Mouse (Mus musculus) adipose tissue, adult 10 weeks (tissue): ENCODE results near the gene Tmem168. TPM values are rescaled to one million over a fixed set of nuclear protein-coding genes. Genes with fewer than 3 reads are reported as not detected.

ENCODE experiments used
- polyA plus RNA-seq: library from polyadenylated mRNA; stranded (reverse); fragments of 350-450 nt; fragmentation: Illumina TruSeq; extraction: RNeasy Lipid Tissue Mini Kit (QIAGEN cat#74804); gene quantifications from one replicate; pipeline ENCODE4 v1.2.3, GENCODE M21; 2014; ENCODE audit warnings: low read depth, low replicate concordance

The Tmem168 gene
- 17.3 TPM for polyA plus RNA-seq

GRCm38 (mm10) chr6:13607621-13608493, at the start of gene Tmem168:
Gene Tmem168 (minus strand): TSS chr6:13608100.

Other genes with a start within 250 kb of the Tmem168 start
- 10.6 TPM for gene Bmt2, start 69.9 kb upstream of the Tmem168 start, polyA plus RNA-seq
- gene Gpr85, start 231.8 kb upstream of the Tmem168 start, polyA plus RNA-seq, result 0.26 TPM